Mouse (Mus musculus): ENCODE data around the gene Dhx16.
A peak's percentile ranks its signal among the peaks of the same experiment; 100 is the strongest.

The Dhx16 gene

GRCm38 (mm10) chr17:35859835-35860234 is 19.8 kb upstream of the Dhx16 start:
- DNase-seq (ENCODE audit: low read depth, low spot score), result no peak

GRCm38 (mm10) chr17:35860831-35861197 is 18.8 kb upstream of the Dhx16 start:
- DNase-seq (ENCODE audit: low read depth, low spot score), result no peak

- no peak for DNase-seq (ENCODE audit: low read depth, low spot score)
Observed at GRCm38 (mm10) chr17:35861198-35861857, 18.3 kb upstream of the Dhx16 start, which contains the start of gene Nrm. Gene Nrm, plus strand, starts transcription at chr17:35861318.

GRCm38 (mm10) chr17:35864832-35865353 is 14.7 kb upstream of the Dhx16 start:
- no peak for DNase-seq (ENCODE audit: low read depth, low spot score)

GRCm38 (mm10) chr17:35865481-35866280 is 13.9 kb upstream of the Dhx16 start, which contains the start of gene Ppp1r18:
Gene Ppp1r18, plus strand, starts transcription at chr17:35865593.
- no peak for DNase-seq (ENCODE audit: low read depth, low spot score)

- no peak for DNase-seq (ENCODE audit: low read depth, low spot score)
Observed at GRCm38 (mm10) chr17:35866281-35866831, 13.3 kb upstream of the Dhx16 start.

- no peak for DNase-seq (ENCODE audit: low read depth, low spot score)
Observed at GRCm38 (mm10) chr17:35866911-35867890, 12.4 kb upstream of the Dhx16 start.

GRCm38 (mm10) chr17:35868165-35868820 is 11.3 kb upstream of the Dhx16 start:
- DNase-seq (ENCODE audit: low read depth, low spot score), result no peak

GRCm38 (mm10) chr17:35868961-35869345 is 10.7 kb upstream of the Dhx16 start:
- no peak for DNase-seq (ENCODE audit: low read depth, low spot score)

GRCm38 (mm10) chr17:35869346-35870067 is 10.1 kb upstream of the Dhx16 start:
- no peak for DNase-seq (ENCODE audit: low read depth, low spot score)

- DNase-seq (ENCODE audit: low read depth, low spot score), result no peak
Observed at GRCm38 (mm10) chr17:35870151-35870883, 9.3 kb upstream of the Dhx16 start.

- DNase-seq (ENCODE audit: low read depth, low spot score), result no peak
Observed at GRCm38 (mm10) chr17:35870884-35871696, 8.5 kb upstream of the Dhx16 start.

GRCm38 (mm10) chr17:35873774-35874519 is 5.7 kb upstream of the Dhx16 start:
- peak; percentile 73 for DNase-seq (ENCODE audit: low read depth, low spot score)

- no peak for DNase-seq (ENCODE audit: low read depth, low spot score)
Observed at GRCm38 (mm10) chr17:35874721-35875120, 4.9 kb upstream of the Dhx16 start.

- no peak for DNase-seq (ENCODE audit: low read depth, low spot score)
Observed at GRCm38 (mm10) chr17:35882924-35883323, 3.3 kb downstream of the Dhx16 start.

- no peak for DNase-seq (ENCODE audit: low read depth, low spot score)
Observed at GRCm38 (mm10) chr17:35883777-35884176, 4.2 kb downstream of the Dhx16 start.

GRCm38 (mm10) chr17:35887725-35888124 is 8.1 kb downstream of the Dhx16 start:
- DNase-seq (ENCODE audit: low read depth, low spot score), result no peak
